Comparison of ENCODE assay signal across 11 mouse cellular contexts in genomic region chr9:13697041-13697811, GRCm38 (mm10). TPM values are rescaled to one million over a fixed set of nuclear protein-coding genes. Genes with fewer than 3 reads are reported as not detected.
A peak's percentile ranks its signal among the peaks of the same experiment; 100 is the strongest.
DNase-seq lines count a peak whose midpoint lies in the region; ATAC-seq and TF ChIP-seq lines count a peak whose summit lies in the region.
"Had no signal": no experiment of that assay in that cellular context is flagged by ENCODE, and none has a peak within 500 bp of the region (broad histone marks: within the 10 kb centered on the region; RNA-seq: fewer than 3 reads in every experiment).

No protein-coding gene starts in this region.

- ATAC-seq in lung, embryonic 14.5 days (ENCODE audit: insufficient read depth): no peak
- ATAC-seq in limb, embryonic 14.5 days (ENCODE audit: low FRiP score, low read depth): peak; percentile 72

- WGBS in lung, embryonic 14.5 days: 64% methylated on average over 4 of the region's 4 CpGs
- 79% methylated on average over 4 of the region's 4 CpGs for WGBS in limb, embryonic 14.5 days
- WGBS in thymus, adult 2 months: 89% methylated on average over 4 of the region's 4 CpGs

- H3K4me2 ChIP-seq in lung, embryonic 14.5 days: no peak overlapping the region
- no peak overlapping the region for H3K4me2 ChIP-seq in limb, embryonic 14.5 days (replicated peaks; ENCODE audit: low read depth, low read length, severe bottlenecking)

- no peaks in the 10 kb centered on the region for H3K27me3 ChIP-seq in lung, embryonic 14.5 days (ENCODE audit: insufficient read depth, low read length)
- no peaks in the 10 kb centered on the region for H3K27me3 ChIP-seq in limb, embryonic 14.5 days (ENCODE audit: control insufficient read depth, insufficient read depth, low read length)
- H3K27me3 ChIP-seq in thymus, adult 2 months (ENCODE audit: control insufficient read depth, insufficient read depth, low read length): no peaks in the 10 kb centered on the region

- peaks cover 8% of the 10 kb centered on the region; the same call in 1 of the 2 replicates for H3K4me1 ChIP-seq in lung, embryonic 14.5 days (ENCODE audit: insufficient read depth)
- H3K4me1 ChIP-seq in limb, embryonic 14.5 days (ENCODE audit: control insufficient read depth, insufficient read depth, low read length): no peaks in the 10 kb centered on the region; the same call in 1 of the 2 replicates
- no peaks in the 10 kb centered on the region for H3K4me1 ChIP-seq in thymus, adult 2 months (replicated peaks; ENCODE audit: control insufficient read depth, insufficient read depth, low read length)

- H3K27ac ChIP-seq in lung, embryonic 14.5 days (ENCODE audit: low read depth): no peak overlapping the region
- peak overlapping the region; percentile 40; the same call in 1 of the 2 replicates for H3K27ac ChIP-seq in limb, embryonic 14.5 days (replicated peaks; ENCODE audit: low read depth, low read length)
- no peak overlapping the region for H3K27ac ChIP-seq in thymus, adult 2 months (ENCODE audit: control insufficient read depth, insufficient read depth, low read length)
- H3K27ac ChIP-seq: macrophage had no signal

- no peaks in the 10 kb centered on the region for H3K36me3 ChIP-seq in lung, embryonic 14.5 days (ENCODE audit: insufficient read depth)
- peaks cover 2% of the 10 kb centered on the region; the same call in 1 of the 2 replicates for H3K36me3 ChIP-seq in limb, embryonic 14.5 days (ENCODE audit: control insufficient read depth, insufficient read depth, low read length)
- H3K36me3 ChIP-seq in thymus, adult 2 months (ENCODE audit: control insufficient read depth, insufficient read depth, low read length): no peaks in the 10 kb centered on the region

- peak; percentile 18; the same call in 1 of the 2 replicates for TF ChIP-seq CTCF in lung, embryonic 14.5 days (IDR thresholded peaks at IDR 0.05; ENCODE audit: low read depth)
- TF ChIP-seq CTCF in thymus, adult 2 months (IDR thresholded peaks at IDR 0.05; ENCODE audit: borderline replicate concordance, control insufficient read depth, extremely low read depth, insufficient read depth, low read length, poor library complexity): no peak

- no peak for TF ChIP-seq POLR2A in limb, embryonic 14.5 days (IDR thresholded peaks at IDR 0.05; ENCODE audit: borderline replicate concordance, extremely low read depth, insufficient read depth, insufficient read length)
- no peak for TF ChIP-seq POLR2A in thymus, adult 2 months (IDR thresholded peaks at IDR 0.05; ENCODE audit: control insufficient read depth, extremely low read depth, insufficient read depth, low read length, poor library complexity)

- H3K9me3 ChIP-seq in lung, embryonic 14.5 days (ENCODE audit: low read depth, low read length): no peaks in the 10 kb centered on the region
- H3K9me3 ChIP-seq in limb, embryonic 14.5 days (ENCODE audit: control insufficient read depth, low read length): no peaks in the 10 kb centered on the region

- peak; percentile 32 for DNase-seq in lung, embryonic 14.5 days
- no peak for DNase-seq in lung, postnatal 25 days (ENCODE audit: low spot score)
- DNase-seq in ES-CJ7 (ENCODE audit: low read depth, low spot score) (peak; percentile 46), adipocyte (ENCODE audit: low spot score) (peak; percentile 11)
- peak; percentile 32 for DNase-seq in limb, embryonic 14.5 days (ENCODE audit: low spot score)
- no peak for DNase-seq in urinary bladder, postnatal 25 days (ENCODE audit: low spot score)
- DNase-seq in ovary, postnatal 36 days (ENCODE audit: low spot score): no peak
- DNase-seq in thymus, adult 2 months: no peak
- DNase-seq: heart, postnatal 10 days; kidney, postnatal 10 days had no signal

- H3K4me3 ChIP-seq in lung, embryonic 14.5 days (ENCODE audit: low read depth, low read length): no peak overlapping the region
- no peak overlapping the region for H3K4me3 ChIP-seq in limb, embryonic 14.5 days (replicated peaks; ENCODE audit: low read length)
- no peak overlapping the region for H3K4me3 ChIP-seq in thymus, adult 2 months (ENCODE audit: control insufficient read depth, insufficient read depth, low read length)

- no peak overlapping the region for H3K9ac ChIP-seq in lung, embryonic 14.5 days
- H3K9ac ChIP-seq in limb, embryonic 14.5 days (ENCODE audit: low read depth, low read length, severe bottlenecking): no peak overlapping the region

RNA-seq across cellular contexts. Expression of gene Mtmr2, which starts 51.0 kb away (rescaled TPM):
- 98.9 and 99.5 TPM in 2 replicates for polyA plus RNA-seq in lung, embryonic 14.5 days (2014; fragmentation: Nextera tagmentation; extraction: Ambion mirVana)
- polyA plus RNA-seq in limb, embryonic 14.5 days (2012; rRNA removed): 25.6 and 27.3 TPM in 2 replicates
- polyA plus RNA-seq in limb, embryonic 14.5 days (2014; fragmentation: Nextera tagmentation; extraction: Ambion mirVana): 74.0 and 77.4 TPM in 2 replicates
- polyA plus RNA-seq in thymus, adult 2 months (2012; rRNA removed): 25.4 and 35.3 TPM in 2 replicates

Comparison
In these comparisons a context has a peak if more than half of its experiments do, and no peak if none do; other contexts are left out.
1. DNase-seq: peak in lung, embryonic 14.5 days (single experiment), ES-CJ7 (single experiment), adipocyte (single experiment) and limb, embryonic 14.5 days (single experiment); none in lung, postnatal 25 days (single experiment), urinary bladder, postnatal 25 days (single experiment), ovary, postnatal 36 days (single experiment) and thymus, adult 2 months (single experiment).